Mouse (Mus musculus) forebrain, embryonic 14.5 days (tissue): ENCODE measurements around the gene Ahdc1. TPM values are rescaled to one million over a fixed set of nuclear protein-coding genes. Genes with fewer than 3 reads are reported as not detected.

Experiments used
- ATAC-seq: fragments of 200-750 bp; cut with Nextera tagmentation; 2 replicates; pipeline ENCODE4 v1.8.0; 2017; ENCODE audit warnings: mild to moderate bottlenecking, moderate library complexity
- DNase-seq: peaks from one replicate; pipeline ENCODE4 v3.0.0-alpha.2; 2015; ENCODE audit warnings: low spot score
- H3K27ac ChIP-seq: fragments of 300-500 bp; sonication (generic); 2 replicates; pipeline ENCODE4 v1.5.1; 2014; ENCODE audit warnings: low read depth, mild to moderate bottlenecking, control low read depth, low read length, moderate library complexity
- H3K27me3 ChIP-seq: fragments of 300-500 bp; sonication (generic); replicated peaks from 2 replicates; pipeline ENCODE4 v1.6.1; 2014; ENCODE audit warnings: low read length, control low read depth, mixed read lengths; ENCODE audit not compliant: control insufficient read depth, insufficient read depth
- H3K36me3 ChIP-seq: fragments of 300-500 bp; sonication (generic); 2 replicates; pipeline ENCODE4 v1.6.1; 2014; ENCODE audit warnings: low read length, control low read depth; ENCODE audit not compliant: control insufficient read depth, insufficient read depth
- H3K4me1 ChIP-seq: fragments of 300-500 bp; sonication (generic); 2 replicates; pipeline ENCODE4 v1.6.1; 2014; ENCODE audit warnings: antibody characterized with exemption, low read length, control low read depth; ENCODE audit not compliant: control insufficient read depth, insufficient read depth
- H3K4me2 ChIP-seq: fragments of 300-500 bp; sonication (generic); 2 replicates; pipeline ENCODE4 v1.6.1; 2014; ENCODE audit warnings: mild to moderate bottlenecking, control low read depth, low read length
- H3K4me3 ChIP-seq: fragments of 300-500 bp; sonication (generic); 2 replicates; pipeline ENCODE4 v1.5.1; 2014; ENCODE audit warnings: low read depth, low read length, control low read depth
- H3K9ac ChIP-seq: fragments of 300-500 bp; sonication (generic); 2 replicates; pipeline ENCODE4 v1.6.1; 2014; ENCODE audit warnings: mild to moderate bottlenecking, low read length, control low read depth, moderate library complexity
- H3K9me3 ChIP-seq: fragments of 300-500 bp; sonication (generic); replicated peaks from 2 replicates; pipeline ENCODE4 v1.6.1; 2016; ENCODE audit warnings: low read length, control low read depth, mixed read lengths; ENCODE audit not compliant: control insufficient read depth
- WGBS: fragments of 180-500 bp; shearing (Covaris S2); extraction: QIAGEN DNeasy Blood & Tissue Kit; methylation state at CpG from one replicate; pipeline ENCODE4 v1.1.7; 2014; 5-methylcytosine and 5-hydroxymethylcytosine counted together
- polyA plus RNA-seq: library from polyadenylated mRNA; unstranded; fragments of >200 nt; fragmentation: Nextera tagmentation; extraction: Ambion mirVana; gene quantifications from 2 replicates; pipeline ENCODE4 v1.2.1, GENCODE M21; 2014

The Ahdc1 gene
- 8.6 and 12.2 TPM in 2 replicates for polyA plus RNA-seq

- no peaks in the 10 kb centered on the region for H3K36me3 ChIP-seq
- no peaks in the 10 kb centered on the region for H3K9me3 ChIP-seq
- WGBS, result under 1% methylated on average over 64 of the region's 66 CpGs
- H3K4me3 ChIP-seq, result peak within 1 kb of the TSS; percentile 96
- peak within 1 kb of the TSS; percentile 95 for H3K4me2 ChIP-seq
- peaks cover 19% of the 10 kb centered on the region for H3K27me3 ChIP-seq
- H3K4me1 ChIP-seq, result peaks cover 28% of the 10 kb centered on the region
- peak; percentile 90 for ATAC-seq
- peak within 1 kb of the TSS; percentile 93 for H3K27ac ChIP-seq
- peak within 1 kb of the TSS; percentile 99 for H3K9ac ChIP-seq
- peak; percentile 95 for DNase-seq
Measured at GRCm38 (mm10) chr4:133011028-133011820, at the start of gene Ahdc1. Ahdc1 (plus strand) TSS chr4:133011260.

- H3K9me3 ChIP-seq, result no peaks in the 10 kb centered on the region
- ATAC-seq (no peak), DNase-seq (no peak)
- H3K36me3 ChIP-seq, result no peaks in the 10 kb centered on the region
- no peak overlapping the region for H3K27ac ChIP-seq
- no peak overlapping the region for H3K9ac ChIP-seq
- 74% methylated on average over 5 of the region's 5 CpGs for WGBS
- no peak overlapping the region for H3K4me3 ChIP-seq
- H3K4me2 ChIP-seq, result no peak overlapping the region
- H3K4me1 ChIP-seq, result peaks cover 15% of the 10 kb centered on the region
- no peaks in the 10 kb centered on the region for H3K27me3 ChIP-seq
Measured at GRCm38 (mm10) chr4:132961866-132962265, 49.2 kb upstream of the Ahdc1 start.

GRCm38 (mm10) chr4:132962628-132963027 lies 48.4 kb upstream of the Ahdc1 start:
- ATAC-seq (no peak), DNase-seq (no peak)
- H3K4me3 ChIP-seq, result no peak overlapping the region
- 95% methylated on average over 4 of the region's 4 CpGs for WGBS
- no peaks in the 10 kb centered on the region for H3K9me3 ChIP-seq
- peaks cover 15% of the 10 kb centered on the region for H3K4me1 ChIP-seq
- no peaks in the 10 kb centered on the region for H3K36me3 ChIP-seq
- no peak overlapping the region for H3K9ac ChIP-seq
- H3K4me2 ChIP-seq, result no peak overlapping the region
- H3K27me3 ChIP-seq, result no peaks in the 10 kb centered on the region
- no peak overlapping the region for H3K27ac ChIP-seq

- peaks cover 16% of the 10 kb centered on the region for H3K4me1 ChIP-seq
- H3K36me3 ChIP-seq, result no peaks in the 10 kb centered on the region
- no peak for DNase-seq
- H3K4me3 ChIP-seq, result no peak overlapping the region
- H3K9ac ChIP-seq, result no peak overlapping the region
- H3K27ac ChIP-seq, result no peak overlapping the region
- 37% methylated on average over 2 of the region's 2 CpGs for WGBS
- no peaks in the 10 kb centered on the region for H3K27me3 ChIP-seq
- H3K9me3 ChIP-seq, result no peaks in the 10 kb centered on the region
- no peak for ATAC-seq
- no peak overlapping the region for H3K4me2 ChIP-seq
Measured at GRCm38 (mm10) chr4:132963436-132963835, 47.6 kb upstream of the Ahdc1 start.

- Histone ChIP-seq H3K36me3 (no peaks in the 10 kb centered on the region), H3K27me3 (no peaks in the 10 kb centered on the region), H3K4me3 (no peak overlapping the region), H3K9me3 (no peaks in the 10 kb centered on the region), H3K4me2 (no peak overlapping the region), H3K9ac (no peak overlapping the region), H3K4me1 (peaks cover 13% of the 10 kb centered on the region), H3K27ac (no peak overlapping the region)
- no peak for ATAC-seq
- WGBS, result 32% methylated on average over 3 of the region's 3 CpGs
- no peak for DNase-seq
Measured at GRCm38 (mm10) chr4:132964064-132964463, 47.0 kb upstream of the Ahdc1 start.

GRCm38 (mm10) chr4:132964473-132964872 lies 46.6 kb upstream of the Ahdc1 start:
- Histone ChIP-seq H3K36me3 (no peaks in the 10 kb centered on the region), H3K9me3 (no peaks in the 10 kb centered on the region), H3K9ac (no peak overlapping the region), H3K27ac (peak overlapping the region; percentile 44), H3K4me3 (no peak overlapping the region), H3K27me3 (no peaks in the 10 kb centered on the region), H3K4me1 (peaks cover 9% of the 10 kb centered on the region), H3K4me2 (no peak overlapping the region)
- DNase-seq (no peak), ATAC-seq (no peak)
- WGBS, result 8% methylated on average over 5 of the region's 5 CpGs

GRCm38 (mm10) chr4:132968105-132968938 lies 42.7 kb upstream of the Ahdc1 start:
- ATAC-seq (no peak), DNase-seq (peak; percentile 66)
- Histone ChIP-seq H3K27me3 (no peaks in the 10 kb centered on the region), H3K27ac (no peak overlapping the region), H3K4me2 (no peak overlapping the region), H3K9ac (no peak overlapping the region), H3K36me3 (no peaks in the 10 kb centered on the region), H3K4me3 (no peak overlapping the region), H3K4me1 (peaks cover 5% of the 10 kb centered on the region; the same call in 1 of the 2 replicates), H3K9me3 (no peaks in the 10 kb centered on the region)
- WGBS, result 29% methylated on average over 6 of the region's 6 CpGs

GRCm38 (mm10) chr4:132971601-132972000 lies 39.5 kb upstream of the Ahdc1 start:
- DNase-seq, result no peak
- H3K27me3 ChIP-seq, result peaks cover 16% of the 10 kb centered on the region

More at GRCm38 (mm10) chr4:132971601-132972000, 39.5 kb upstream of the Ahdc1 start:
- Histone ChIP-seq H3K4me1 (peaks cover 14% of the 10 kb centered on the region; the same call in 1 of the 2 replicates), H3K27ac (no peak overlapping the region), H3K4me3 (no peak overlapping the region), H3K9ac (no peak overlapping the region), H3K4me2 (no peak overlapping the region), H3K36me3 (no peaks in the 10 kb centered on the region), H3K9me3 (no peaks in the 10 kb centered on the region)
- ATAC-seq, result no peak
- WGBS, result 81% methylated on average over 6 of the region's 6 CpGs
